Mouse (Mus musculus) thymus, postnatal 0 days (tissue): ENCODE results near the gene Fyn. TPM values are rescaled to one million over a fixed set of nuclear protein-coding genes. Genes with fewer than 3 reads are reported as not detected.

Source experiments
- DNase-seq: peaks from one replicate; pipeline ENCODE4 v3.0.0-alpha.2; 2015; ENCODE audit warnings: low spot score
- polyA plus RNA-seq: library from polyadenylated mRNA; unstranded; fragments of >200 nt; fragmentation: Nextera tagmentation; extraction: Ambion mirVana; gene quantifications from 2 replicates; pipeline ENCODE4 v1.2.1, GENCODE M21; 2015

Gene Fyn
- polyA plus RNA-seq, 1 experiment from 2014 or later, result 36.3 TPM

DNA sequence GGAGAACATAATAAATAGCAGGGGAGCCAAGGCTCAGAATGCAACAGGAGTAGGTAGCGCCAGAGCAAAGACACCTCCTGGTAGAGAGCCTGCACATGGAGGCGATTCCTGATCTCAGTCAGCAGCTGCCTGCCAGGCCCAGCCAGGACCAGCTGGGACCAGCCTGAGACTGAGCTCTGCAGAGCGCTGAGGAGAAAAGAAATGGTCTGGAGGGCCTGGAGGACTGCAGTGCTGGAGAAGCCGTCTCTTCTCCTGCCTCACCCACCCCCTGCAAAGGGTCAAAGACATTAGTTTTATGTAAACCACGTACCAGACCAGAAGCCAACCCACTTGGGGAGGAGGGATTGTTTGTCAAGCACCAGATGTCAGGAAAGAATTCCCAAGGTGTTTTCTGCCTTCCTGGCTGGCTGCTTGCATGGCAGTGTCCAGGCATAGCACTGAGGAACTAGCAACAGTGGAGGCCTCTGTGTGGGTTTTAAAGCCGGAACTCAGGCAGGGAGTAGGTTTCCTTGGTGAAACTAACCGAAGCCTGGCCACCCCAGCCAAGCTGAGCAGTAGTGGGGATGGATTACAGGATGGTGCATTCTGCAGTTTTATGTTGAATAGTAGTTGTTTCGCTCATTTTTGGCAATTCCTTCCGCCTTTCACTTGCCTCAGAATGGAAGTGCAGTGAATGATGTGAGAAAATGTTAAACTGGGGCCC is 165.8 kb downstream of the Fyn start:
- no peak for DNase-seq

DNA sequence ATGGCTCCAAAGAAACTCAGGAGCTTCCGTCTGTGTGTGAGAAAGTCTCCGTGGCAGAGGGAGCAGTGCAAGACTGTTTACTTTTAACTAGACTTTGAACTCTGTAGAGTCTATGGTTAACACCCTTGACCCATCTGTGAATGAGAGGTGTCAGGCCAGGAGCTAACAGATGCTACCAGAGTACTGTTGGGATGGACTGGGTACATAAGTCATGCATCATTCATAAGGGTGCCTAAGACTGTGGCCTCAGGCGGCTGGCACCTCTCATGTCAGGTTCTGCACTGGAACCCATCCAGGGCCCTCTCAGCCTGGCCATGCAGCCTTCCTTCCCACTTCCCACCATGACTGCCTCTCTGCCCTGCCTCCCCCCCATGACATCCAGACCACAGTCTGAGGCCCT is 166.7 kb downstream of the Fyn start:
- DNase-seq, result no peak

DNA sequence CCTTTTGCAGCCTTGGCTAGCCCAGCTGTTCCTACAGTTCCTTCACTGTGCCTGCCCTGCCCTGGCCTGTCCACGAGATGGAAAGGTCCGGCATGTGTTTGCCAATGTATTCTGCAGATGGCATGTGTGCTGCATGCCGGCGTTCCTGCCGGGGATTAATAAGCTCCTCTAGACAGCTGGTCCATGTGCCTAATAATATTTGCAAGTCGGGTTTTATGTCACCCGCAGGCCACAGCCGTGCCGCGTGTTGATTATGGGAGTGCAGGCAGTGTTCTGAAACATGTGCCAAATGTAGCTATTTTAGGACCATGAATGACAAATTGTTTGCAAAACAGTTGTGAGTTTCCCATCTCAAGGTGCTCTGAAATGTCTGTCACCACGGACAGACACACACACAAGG is 167.6 kb downstream of the Fyn start:
- no peak for DNase-seq

DNA sequence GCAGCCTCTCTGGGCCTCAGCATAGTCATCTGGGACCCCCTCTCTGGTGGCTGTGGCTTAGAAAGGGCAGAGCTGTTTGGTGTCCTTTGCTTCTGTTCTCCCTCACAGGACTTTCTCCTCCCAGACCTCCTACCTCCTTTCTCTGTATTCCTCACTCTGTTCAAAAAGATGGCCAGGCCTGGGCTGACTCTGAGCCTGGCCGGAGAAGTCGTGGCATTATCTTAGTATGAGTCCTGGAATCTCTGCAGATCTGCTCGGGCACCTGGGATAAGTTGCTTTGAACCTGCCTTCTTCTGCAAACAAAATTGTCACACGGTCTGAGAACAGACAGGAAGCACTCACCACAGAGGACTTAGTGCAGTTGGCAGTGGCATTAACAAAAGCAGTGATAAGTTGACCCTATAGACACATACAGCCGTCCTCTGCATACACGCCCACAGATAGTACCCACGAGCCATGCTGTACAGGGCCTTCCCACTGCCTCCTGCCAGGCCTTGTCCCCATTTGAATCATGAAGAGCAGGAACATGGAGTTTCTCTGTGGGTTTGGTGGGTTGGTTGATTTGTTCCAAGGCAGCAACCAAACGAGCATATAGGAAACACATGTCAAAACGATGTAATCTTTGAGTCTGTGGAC is 171.5 kb downstream of the Fyn start:
- no peak for DNase-seq

DNA sequence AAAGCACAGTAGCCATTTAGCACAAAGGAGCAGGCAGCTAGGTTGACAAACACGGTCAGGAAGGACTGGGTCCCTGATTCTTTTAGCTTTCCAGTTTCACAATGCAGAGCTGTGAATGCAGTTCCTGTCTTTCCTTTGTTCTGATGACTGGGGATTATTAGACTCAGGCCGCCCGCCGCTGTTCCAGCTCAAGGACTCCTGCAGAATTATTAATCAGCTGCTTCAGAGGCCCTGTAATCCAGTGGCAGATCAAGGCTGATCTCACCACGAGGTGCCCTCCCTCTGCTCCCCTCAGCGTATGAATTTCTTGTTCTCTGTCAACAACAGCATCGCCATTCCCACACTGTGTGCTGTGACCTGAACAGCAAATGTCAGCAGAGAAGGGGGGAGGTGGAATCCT is 172.3 kb downstream of the Fyn start:
- DNase-seq, result no peak

DNA sequence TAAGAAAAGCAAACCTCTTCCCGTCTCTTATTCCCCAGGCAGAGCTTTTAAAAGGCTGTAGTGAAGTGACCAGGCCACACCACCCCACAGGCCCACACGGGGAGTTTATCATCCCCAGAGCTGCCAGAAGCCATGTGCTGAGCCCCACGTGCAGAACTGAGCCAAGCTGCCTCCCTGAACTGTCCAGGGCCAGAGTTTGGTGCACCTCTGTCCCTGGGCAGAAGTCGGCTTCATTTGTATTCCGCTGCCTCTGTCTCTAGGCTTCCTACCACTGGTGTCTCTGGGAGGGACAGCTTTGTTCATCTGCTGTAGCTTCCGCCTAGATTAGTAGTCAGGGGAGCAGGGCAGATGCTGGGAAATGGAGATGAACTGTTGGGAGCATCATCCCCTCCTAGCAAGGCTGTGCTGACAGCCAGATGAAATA is 172.8 kb downstream of the Fyn start:
- DNase-seq, result no peak

DNA sequence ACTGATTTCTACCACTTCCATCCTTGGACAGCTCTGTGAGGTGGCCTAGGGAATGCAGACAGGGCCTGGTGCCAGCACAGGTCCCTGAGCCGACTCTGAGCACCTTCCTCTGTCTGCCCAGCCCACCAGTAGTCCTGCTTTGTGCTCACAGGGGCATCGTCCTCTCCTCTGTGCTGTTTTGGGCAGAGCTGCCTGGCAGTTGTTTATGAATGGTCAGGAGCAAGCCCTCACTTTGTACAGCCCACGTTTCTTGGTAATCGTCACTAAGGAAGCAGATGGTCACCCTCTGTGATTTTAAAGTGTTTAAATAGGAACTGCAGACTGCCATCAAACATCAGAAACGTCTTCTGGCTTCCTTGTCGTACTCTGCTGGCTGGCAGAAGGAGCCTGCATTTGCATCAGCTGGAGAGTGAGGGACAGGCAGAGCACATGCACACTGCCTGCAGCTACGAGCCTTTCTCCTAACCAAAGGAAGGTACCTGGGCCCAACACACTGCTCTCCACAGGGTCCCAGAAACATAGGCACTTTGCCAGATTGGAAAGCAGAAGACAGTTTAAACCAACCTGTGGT is 173.4 kb downstream of the Fyn start:
- no peak for DNase-seq

DNA sequence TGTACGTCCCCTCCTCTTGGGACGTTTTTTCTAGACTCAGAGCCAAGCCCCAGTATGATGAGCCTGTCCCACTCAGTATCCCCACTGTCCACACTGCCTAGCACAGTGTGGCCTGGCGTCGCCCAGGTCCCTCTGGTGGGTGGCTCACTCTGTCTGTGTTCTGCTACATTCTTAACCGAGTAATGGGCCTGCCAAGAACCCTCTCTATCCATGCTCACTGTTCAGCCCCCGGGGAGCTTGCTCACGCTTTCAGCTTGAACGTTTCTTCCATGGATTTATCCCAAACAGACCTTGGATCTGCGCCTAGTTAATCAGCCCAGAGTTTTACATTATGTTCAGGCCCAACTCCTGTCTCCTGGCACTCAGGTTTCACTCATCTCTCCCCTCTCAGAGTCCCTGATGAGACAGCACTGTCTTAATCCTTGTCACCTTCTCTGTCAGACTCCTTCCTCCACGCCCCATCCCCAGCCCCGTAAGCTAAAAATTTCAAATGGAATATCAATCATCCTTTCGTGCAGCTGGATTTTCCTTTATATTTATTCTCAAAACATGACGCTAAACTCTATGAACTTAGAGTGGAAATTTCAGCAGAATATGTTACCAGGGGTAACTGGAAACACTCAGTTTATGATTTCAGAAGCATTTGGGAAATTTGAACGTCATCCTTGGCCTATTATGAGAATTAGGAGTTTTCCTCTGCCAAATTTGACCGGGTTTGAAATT is 174.0 kb downstream of the Fyn start:
- DNase-seq, result no peak

DNA sequence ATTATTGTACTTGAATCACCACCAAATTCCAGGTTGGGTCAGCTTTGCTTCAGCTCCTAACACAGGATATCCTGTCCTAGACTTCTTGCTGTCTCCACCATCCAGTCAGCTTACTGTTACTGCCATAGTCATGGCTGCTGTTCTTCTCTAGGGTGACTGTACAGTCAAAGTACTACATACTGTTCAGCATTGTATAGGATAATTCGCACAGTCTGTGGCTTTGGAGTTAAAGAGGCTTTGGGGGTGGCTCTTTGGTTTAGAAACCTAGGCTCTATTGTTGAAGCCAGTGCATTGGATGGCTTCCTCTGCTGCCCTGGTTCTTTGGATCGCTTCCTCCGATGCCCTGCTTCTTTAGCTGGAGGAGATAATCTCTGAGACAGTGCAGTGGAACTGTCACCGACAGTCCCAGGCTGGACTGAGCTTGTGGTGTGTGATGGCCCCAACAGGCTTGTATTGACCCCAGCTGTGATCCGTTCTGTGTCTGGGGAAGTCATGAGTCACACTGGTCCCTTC is 174.7 kb downstream of the Fyn start:
- no peak for DNase-seq

DNA sequence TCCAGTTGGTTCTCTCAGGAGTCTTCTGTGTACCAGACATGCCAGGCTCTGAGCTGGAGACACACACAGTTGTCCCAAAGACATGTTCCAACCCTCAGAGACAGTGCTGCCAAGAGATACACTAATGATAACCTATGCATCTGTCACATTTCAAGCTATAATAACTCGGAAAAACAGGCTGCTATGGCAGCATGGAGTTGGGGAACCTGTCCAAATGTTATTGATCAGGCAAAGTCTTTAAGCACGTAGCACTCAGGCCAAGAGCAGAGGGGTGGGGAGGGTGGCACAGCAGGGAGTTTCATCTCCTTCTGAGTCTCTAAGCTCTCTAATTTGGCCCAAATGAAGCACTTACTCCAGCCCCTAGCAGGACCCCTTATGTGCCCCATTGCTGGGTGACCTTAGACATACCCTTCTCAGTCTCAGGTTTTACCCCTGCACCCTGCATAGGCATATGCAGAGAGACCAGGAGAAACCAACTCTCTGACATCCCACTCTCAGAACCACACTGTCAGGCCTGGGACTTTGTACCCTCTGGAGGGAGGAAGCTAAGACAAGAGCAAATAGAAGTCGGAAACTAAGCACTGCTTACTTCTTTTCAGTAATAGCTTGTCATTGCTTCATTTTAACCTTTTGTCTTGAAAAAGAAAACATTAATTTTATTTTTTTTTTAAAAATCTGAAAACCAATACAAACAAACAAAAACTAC is 178.9 kb downstream of the Fyn start:
- no peak for DNase-seq

DNA sequence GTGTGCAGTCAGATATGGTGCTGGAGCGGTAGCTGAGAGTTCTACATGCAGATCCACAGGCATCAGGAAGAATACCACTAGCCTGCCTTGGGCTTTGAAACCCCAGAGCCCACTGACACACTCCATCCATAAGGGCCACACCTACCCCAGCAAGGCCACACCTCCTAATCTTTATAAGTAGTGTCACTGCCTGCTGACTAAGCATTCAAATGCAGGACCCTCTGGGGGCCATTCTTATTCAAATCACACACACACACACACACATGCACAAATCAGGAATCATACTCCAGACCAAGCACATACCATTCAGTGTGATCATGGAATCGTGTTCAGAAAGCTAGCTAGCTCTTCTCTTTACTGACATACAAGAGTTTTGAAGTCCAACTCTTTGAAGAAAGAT is 182.1 kb downstream of the Fyn start:
- no peak for DNase-seq

DNA sequence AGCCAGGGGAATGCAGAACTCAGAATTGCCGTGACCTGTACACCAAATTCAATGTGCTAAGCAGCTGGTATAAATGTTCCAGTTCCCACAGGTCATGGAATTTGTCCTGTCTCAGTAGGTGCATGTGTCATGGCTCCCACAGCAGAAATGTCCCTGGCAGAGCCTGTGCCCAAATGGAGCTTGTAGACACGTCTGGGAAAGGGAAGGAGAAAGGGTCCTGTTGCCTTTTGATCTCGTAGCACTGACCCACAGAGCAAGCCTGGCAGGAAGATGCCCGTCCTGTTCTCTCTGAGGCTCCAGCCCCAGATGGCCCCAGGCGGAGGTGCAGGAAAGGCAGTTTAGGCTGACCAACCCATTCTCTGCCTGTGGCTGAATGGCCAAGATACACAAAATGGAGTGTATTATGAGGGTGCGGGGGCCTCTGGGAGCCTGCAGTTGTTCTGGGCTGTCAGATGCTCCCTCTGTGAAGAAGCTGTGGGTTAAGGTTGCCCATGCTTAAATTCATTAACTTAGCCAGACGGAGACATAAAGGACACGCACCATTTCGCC is 183.1 kb downstream of the Fyn start:
- no peak for DNase-seq

DNA sequence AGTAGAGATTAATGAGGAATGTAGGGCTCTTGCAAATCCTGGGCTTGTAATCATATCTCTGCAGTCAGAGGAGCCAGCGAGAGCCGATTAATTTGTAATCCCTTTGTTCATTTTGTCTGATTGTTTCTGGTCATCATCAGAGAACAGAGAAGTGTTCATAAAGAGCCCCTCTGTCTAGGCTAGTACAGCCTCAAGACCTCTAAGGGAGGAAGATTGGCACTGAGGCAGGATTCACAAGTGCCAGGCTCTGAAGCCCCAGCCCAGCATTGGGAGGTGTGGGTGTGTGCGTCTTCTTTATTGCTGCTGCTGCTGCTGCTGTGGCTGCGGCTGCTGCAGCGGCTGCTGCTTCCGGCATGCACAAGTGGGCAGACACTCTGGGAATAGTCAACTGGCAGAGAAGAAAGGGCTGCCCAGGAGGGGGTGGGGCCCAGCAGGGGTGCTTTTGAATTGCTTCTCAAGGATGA is 183.7 kb downstream of the Fyn start:
- peak; percentile 7 for DNase-seq

DNA sequence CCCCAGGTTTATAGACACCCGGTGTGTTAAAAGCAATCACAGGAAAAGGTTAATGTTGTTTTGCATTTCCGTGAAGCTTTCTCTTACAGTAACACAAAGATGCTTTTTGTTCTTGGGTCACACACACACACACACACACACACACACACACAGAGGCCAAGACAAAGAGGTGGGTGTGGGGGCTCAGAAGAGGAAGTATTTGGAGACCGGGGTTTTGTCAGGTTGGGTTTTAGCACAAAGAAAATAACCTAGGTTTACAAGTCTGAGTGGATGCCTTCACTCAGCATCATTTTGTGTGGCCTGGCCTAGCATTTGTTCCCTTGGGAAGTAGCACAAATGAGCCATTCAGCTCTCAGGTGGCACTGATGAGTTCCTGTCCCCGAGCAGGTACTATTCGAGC is 184.2 kb downstream of the Fyn start:
- DNase-seq, result no peak

DNA sequence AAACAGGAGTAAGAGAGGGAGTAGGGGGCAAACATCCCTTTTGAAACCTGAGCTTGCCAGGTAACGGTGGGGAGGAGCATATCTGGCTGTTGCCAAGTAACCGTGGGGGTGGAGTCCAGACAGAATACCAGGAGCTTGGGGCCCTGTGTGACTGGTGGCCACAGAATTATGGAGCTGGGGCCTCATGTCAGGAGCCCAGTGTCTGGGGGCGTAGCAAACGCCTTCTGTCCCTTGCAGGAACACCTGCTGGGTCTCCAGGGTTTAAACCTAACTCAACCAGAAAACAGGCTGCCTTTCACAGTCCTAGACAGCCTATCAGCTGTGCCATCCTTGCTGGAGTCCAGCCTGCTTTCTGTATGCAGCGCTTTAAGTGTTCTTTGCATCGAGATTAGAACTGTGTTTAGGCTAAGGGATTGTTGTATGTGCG is 186.6 kb downstream of the Fyn start:
- DNase-seq, result no peak

DNA sequence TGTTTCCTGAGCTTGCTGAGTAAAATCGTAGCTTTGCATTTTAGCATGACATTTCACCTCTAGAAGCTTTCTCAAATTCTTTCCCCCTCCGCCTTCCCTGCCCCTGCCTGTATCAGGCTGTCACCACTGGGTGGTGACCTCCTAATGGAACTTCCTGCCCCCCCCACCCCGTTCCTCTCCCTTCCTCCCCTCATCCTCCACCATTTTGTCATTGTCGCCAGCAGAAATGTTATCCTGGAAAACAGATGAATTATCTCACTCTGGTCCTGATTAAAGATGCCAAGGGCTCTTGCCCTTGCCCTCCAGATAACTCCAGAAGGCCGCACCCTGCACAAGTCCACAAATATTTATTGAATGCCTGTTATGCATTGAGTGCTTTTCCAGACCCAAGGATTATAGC is 187.1 kb downstream of the Fyn start:
- no peak for DNase-seq

DNA sequence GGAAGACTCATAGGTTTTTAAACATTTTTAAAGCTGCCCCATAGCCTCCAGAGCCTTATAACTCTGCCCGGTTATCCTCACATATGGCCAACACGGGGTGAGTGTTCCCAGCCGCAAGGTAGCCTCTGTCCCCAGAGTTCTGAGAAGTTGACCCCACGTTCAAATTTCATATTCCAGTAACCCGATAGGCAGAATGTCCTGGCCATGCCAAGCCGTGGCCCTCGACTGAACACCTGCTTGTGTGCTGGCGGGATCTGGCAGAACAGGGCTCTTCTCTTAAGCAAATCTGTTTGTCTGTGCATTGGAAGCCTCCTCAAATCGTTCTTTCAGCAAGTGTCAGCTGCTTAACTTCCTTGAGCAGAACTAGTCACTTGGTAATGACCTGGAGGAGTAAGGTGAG is 188.7 kb downstream of the Fyn start:
- DNase-seq, result no peak

DNA sequence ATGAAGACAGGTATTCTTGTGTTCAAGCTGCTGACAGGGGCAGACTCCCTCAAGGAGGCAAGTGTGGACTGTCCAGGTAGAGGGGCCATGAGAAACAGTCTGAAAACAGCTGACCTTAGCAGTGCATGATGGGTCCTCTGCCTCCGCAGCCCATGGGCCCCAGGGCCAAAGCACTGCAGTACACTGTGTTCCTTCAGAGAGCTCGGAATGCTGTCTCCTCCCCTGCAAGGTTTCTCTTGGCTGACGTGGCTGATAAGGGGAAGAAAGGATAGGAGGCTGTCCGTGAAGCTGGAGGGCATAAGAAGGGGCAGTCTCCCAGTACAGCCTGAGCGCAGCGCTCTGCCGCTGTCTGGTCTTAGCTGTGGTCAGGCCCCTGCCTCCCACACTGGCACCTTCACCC is 189.2 kb downstream of the Fyn start:
- no peak for DNase-seq

DNA sequence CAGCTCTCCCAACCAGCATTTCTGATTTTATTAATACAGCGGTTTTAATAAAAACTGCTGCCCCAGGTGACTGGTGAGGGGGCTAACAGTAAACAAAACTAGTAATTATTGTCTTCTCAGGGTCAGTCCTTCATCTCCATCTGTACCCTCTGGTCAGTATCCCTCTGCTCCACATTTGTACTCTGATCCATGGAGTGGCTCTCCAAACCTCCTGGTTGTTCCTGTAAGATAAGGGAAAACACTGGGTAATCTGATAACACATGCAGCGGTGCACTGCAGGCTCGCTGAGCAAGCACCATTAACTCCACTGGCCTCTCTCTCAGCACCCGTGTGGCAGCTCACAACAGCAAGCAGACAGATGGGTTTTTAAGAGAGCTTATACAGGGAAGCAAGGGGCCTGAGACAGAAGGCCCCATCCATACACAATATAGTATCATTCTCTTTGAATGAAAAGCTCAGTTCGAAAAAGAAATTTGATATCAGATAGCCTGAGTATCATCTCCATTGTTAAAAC is 189.9 kb downstream of the Fyn start:
- DNase-seq, result no peak

DNA sequence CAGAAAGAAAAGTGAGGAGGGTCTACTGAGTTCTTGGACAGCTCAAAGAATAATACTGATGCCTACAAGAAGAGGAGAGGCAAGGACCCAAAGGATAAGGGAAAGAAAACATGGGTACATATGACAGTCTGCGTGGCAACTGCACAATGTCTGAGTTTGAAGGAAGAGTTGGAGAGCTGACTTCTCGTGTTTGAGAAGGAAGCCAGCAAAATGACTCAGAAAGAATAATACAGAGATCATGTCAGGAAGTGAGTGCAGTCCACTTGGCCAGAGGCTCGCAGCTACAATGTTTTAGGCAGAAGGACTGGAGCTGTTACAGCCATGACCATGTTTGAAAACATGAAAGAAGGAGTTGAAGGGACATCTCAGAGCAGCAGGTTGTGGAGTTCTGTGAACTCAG is 190.7 kb downstream of the Fyn start:
- no peak for DNase-seq

DNA sequence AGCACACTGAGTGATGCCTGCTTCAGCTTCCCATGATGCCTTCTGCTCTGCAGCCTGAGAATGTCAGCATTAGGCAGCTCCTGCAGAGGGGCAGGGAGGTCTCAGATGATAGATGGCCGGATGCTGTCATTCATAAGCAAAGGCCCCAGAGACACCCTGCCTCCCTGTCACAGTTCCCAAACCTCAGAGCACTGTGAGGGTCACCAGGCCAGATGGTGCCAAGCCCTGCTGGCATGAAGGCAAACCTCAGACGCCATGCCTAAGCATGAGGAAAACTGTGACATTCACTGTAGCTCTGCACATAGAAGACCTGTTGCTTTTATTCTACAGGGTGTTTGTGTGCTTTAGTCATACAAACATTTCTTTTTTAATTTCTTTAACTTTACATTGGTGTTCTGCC is 193.7 kb downstream of the Fyn start:
- DNase-seq, result no peak
